Comparison of ENCODE assay signal across 8 mouse cellular contexts in the genomic region with DNA sequence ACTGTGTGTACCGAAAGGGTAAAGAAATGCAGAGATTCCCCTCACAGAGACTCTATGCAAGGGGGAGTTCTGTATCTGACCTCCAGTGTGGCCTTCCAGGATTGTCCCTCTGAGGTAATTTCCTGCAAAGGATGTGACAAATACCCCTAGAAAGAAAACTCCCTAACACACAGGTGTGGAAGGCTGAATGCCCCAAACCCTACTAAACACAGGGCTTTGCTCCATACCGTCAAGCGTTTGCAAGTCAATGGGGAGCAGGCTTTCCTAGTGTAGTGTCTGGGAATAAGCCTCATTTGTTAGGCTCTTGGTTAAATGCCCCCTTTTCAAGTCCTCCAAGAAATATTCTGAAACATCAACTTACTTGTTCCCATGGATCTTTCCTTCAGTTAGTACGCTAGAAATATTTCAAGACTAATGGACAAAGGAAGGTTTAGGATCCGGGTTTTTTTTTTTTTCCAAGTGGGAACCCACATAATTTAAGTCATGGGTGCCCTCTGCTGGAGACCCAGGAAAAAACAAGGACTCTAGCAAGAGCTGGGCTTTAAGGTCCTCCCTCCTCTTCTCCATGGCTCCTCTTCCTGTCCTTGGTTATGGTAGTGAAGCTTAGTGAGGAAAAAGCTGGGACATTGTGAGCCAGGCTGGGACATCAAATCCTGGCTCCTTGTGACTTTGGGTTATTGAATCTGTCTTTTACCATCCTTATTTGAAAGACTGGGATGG.
DNase-seq lines count a peak whose midpoint lies in the region; ATAC-seq lines count a peak whose summit lies in the region.

No protein-coding gene starts in this region.

- no peak overlapping the region for H3K4me3 ChIP-seq in forebrain, embryonic 10.5 days
- H3K4me3 ChIP-seq in forebrain, embryonic 15.5 days, result no peak overlapping the region
- H3K4me3 ChIP-seq in forebrain, embryonic 16.5 days (replicated peaks; ENCODE audit: low read length), result no peak overlapping the region

- ATAC-seq in forebrain, embryonic 15.5 days (replicated peaks), result no peak
- ATAC-seq in forebrain, embryonic 16.5 days, result peak; percentile 19; the same call in 1 of the 2 replicates
- peak; percentile 47 for ATAC-seq in megakaryocyte progenitor cell, adult 5-6 weeks (replicated peaks; ENCODE audit: poor library complexity)

- peaks cover 18% of the 10 kb centered on the region for H3K4me1 ChIP-seq in forebrain, embryonic 10.5 days
- peaks cover 13% of the 10 kb centered on the region for H3K4me1 ChIP-seq in forebrain, embryonic 15.5 days
- peaks cover 15% of the 10 kb centered on the region for H3K4me1 ChIP-seq in forebrain, embryonic 16.5 days (replicated peaks; ENCODE audit: control insufficient read depth, insufficient read depth, low read length)

- no peaks in the 10 kb centered on the region for H3K36me3 ChIP-seq in forebrain, embryonic 10.5 days (replicated peaks)
- H3K36me3 ChIP-seq in forebrain, embryonic 15.5 days, result no peaks in the 10 kb centered on the region
- H3K36me3 ChIP-seq in forebrain, embryonic 16.5 days (ENCODE audit: control insufficient read depth, insufficient read depth), result no peaks in the 10 kb centered on the region
- H3K36me3 ChIP-seq in splenic B cell, adult 2 months (ENCODE audit: control insufficient read depth, insufficient read depth, low read length, poor library complexity, severe bottlenecking), result no peaks in the 10 kb centered on the region

- no peaks in the 10 kb centered on the region for H3K27me3 ChIP-seq in forebrain, embryonic 10.5 days (ENCODE audit: poor library complexity, severe bottlenecking)
- no peaks in the 10 kb centered on the region for H3K27me3 ChIP-seq in forebrain, embryonic 15.5 days
- H3K27me3 ChIP-seq in forebrain, embryonic 16.5 days (replicated peaks; ENCODE audit: control insufficient read depth, insufficient read depth, low read length), result no peaks in the 10 kb centered on the region
- H3K27me3 ChIP-seq in splenic B cell, adult 2 months (ENCODE audit: control insufficient read depth, insufficient read depth, low read length, poor library complexity, severe bottlenecking), result no peaks in the 10 kb centered on the region

- peak; percentile 66 for DNase-seq in forebrain, embryonic 10.5 days (ENCODE audit: extremely low spot score, low spot score)
- peak; percentile 40 for DNase-seq in cerebellum, adult 11 months
- DNase-seq in heart, postnatal 36 days, result peak; percentile 82 to 90
- peak; percentile 75 to 85 for DNase-seq in layer of hippocampus, postnatal 14 days (ENCODE audit: low spot score in 2 of 2)
- peak; percentile 59 for DNase-seq in splenic B cell, adult 2 months (ENCODE audit: low read depth, low spot score)

- intact Hi-C loops in heart, postnatal 36 days (cut with DNase I), result loop anchor here (1.0 to 2.0 kb wide), 3 partner anchors 54 to 578 kb away; no protein-coding TSS in a partner anchor

- peak overlapping the region; percentile 71 for H3K27ac ChIP-seq in forebrain, embryonic 10.5 days
- H3K27ac ChIP-seq in forebrain, embryonic 15.5 days (replicated peaks), result no peak overlapping the region
- H3K27ac ChIP-seq in forebrain, embryonic 16.5 days (ENCODE audit: low read length), result no peak overlapping the region

- 41% methylated on average over 5 of the region's 5 CpGs for WGBS in forebrain, embryonic 10.5 days
- whole genome bisulfite sequencing in forebrain, embryonic 15.5 days, result 33% methylated on average over 5 of the region's 5 CpGs
- 27% methylated on average over 5 of the region's 5 CpGs for WGBS in forebrain, embryonic 16.5 days

- H3K9me3 ChIP-seq in forebrain, embryonic 10.5 days, result peaks cover 6% of the 10 kb centered on the region; the same call in 1 of the 2 replicates
- no peaks in the 10 kb centered on the region for H3K9me3 ChIP-seq in forebrain, embryonic 15.5 days
- peaks cover 7% of the 10 kb centered on the region; the same call in 1 of the 2 replicates for H3K9me3 ChIP-seq in forebrain, embryonic 16.5 days (ENCODE audit: control insufficient read depth, low read length)

- no peak overlapping the region for H3K9ac ChIP-seq in forebrain, embryonic 15.5 days (replicated peaks)
- no peak overlapping the region for H3K9ac ChIP-seq in forebrain, embryonic 16.5 days (replicated peaks; ENCODE audit: low read depth, low read length)

- H3K4me2 ChIP-seq in forebrain, embryonic 15.5 days (replicated peaks), result no peak overlapping the region
- H3K4me2 ChIP-seq in forebrain, embryonic 16.5 days (ENCODE audit: low read length), result no peak overlapping the region
